Mouse (Mus musculus) forebrain, embryonic 15.5 days (tissue): Measurements from ENCODE around the gene Acot5. TPM values are rescaled to one million over a fixed set of nuclear protein-coding genes. Genes with fewer than 3 reads are reported as not detected.
"Not testable (repeated sequence)": the region's sequence is repeated elsewhere in the genome, so short reads cannot be mapped to it uniquely, and the experiment has no call there.

Experiments
- ATAC-seq: fragments of 200-750 bp; cut with Nextera tagmentation; replicated peaks from 2 replicates; pipeline ENCODE4 v1.8.0; 2017; ENCODE audit warnings: mild to moderate bottlenecking, moderate TSS enrichment, moderate library complexity
- H3K27ac ChIP-seq: fragments of 300-500 bp; sonication (generic); replicated peaks from 2 replicates; pipeline ENCODE4 v1.5.1; 2015; ENCODE audit warnings: mild to moderate bottlenecking, inconsistent platforms
- H3K27me3 ChIP-seq: fragments of 300-500 bp; sonication (generic); 2 replicates; pipeline ENCODE4 v1.6.1; 2015; ENCODE audit warnings: inconsistent platforms
- H3K36me3 ChIP-seq: fragments of 300-500 bp; sonication (generic); 2 replicates; pipeline ENCODE4 v1.6.1; 2015; ENCODE audit warnings: mild to moderate bottlenecking, inconsistent platforms
- H3K4me1 ChIP-seq: fragments of 300-500 bp; sonication (generic); 2 replicates; pipeline ENCODE4 v1.6.1; 2015; ENCODE audit warnings: inconsistent platforms
- H3K4me2 ChIP-seq: fragments of 300-500 bp; sonication (generic); replicated peaks from 2 replicates; pipeline ENCODE4 v1.6.1; 2015; ENCODE audit warnings: mild to moderate bottlenecking, inconsistent platforms
- H3K4me3 ChIP-seq: fragments of 300-500 bp; sonication (generic); 2 replicates; pipeline ENCODE4 v1.5.1; 2015; ENCODE audit warnings: mild to moderate bottlenecking, inconsistent platforms
- H3K9ac ChIP-seq: fragments of 300-500 bp; sonication (generic); replicated peaks from 2 replicates; pipeline ENCODE4 v1.6.1; 2015; ENCODE audit warnings: mild to moderate bottlenecking, inconsistent platforms
- H3K9me3 ChIP-seq: fragments of 300-500 bp; sonication (generic); 2 replicates; pipeline ENCODE4 v1.6.1; 2016; ENCODE audit warnings: inconsistent platforms
- WGBS: fragments of 180-500 bp; shearing (Covaris S2); methylation state at CpG from one replicate; pipeline ENCODE4 v1.1.7; 2015; ENCODE audit warnings: mixed read lengths; 5-methylcytosine and 5-hydroxymethylcytosine counted together
- polyA plus RNA-seq: library from polyadenylated mRNA; unstranded; fragments of >200 nt; fragmentation: Nextera tagmentation; extraction: Ambion mirVana; gene quantifications from 2 replicates; pipeline ENCODE4 v1.2.1, GENCODE M21; 2015

The Acot5 gene
- polyA plus RNA-seq, 1 experiment from 2014 or later, result 0.32 TPM

DNA sequence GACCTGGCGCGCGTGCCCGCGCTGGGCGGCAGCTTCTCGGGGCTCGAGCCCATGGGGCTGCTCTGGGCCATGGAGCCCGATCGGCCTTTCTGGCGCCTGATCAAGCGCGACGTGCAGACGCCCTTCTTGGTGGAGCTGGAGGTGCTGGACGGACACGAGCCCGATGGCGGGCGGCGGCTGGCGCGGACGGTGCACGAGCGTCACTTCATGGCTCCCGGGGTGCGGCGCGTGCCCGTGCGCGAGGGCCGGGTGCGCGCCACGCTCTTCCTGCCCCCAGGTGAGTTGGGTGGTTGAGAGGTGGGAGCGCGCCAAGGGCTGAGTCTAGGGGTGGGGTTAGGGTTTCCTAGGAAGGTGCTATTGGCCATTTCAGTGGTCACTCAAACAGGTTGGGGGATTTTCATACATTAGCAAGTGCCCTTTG lies 30.4 kb upstream of the Acot5 start, which contains the start of gene Gm49366:
TSS of gene Gm49366 (plus strand) at position 245 of the 421 bp plus-strand sequence.
- Histone ChIP-seq H3K4me3 (peak within 1 kb of the TSS; percentile 45), H3K4me2 (peak within 1 kb of the TSS; percentile 64), H3K9ac (peak within 1 kb of the TSS; percentile 48)
- not testable (repeated sequence) for ATAC-seq, H3K27me3 ChIP-seq, H3K4me1 ChIP-seq, H3K27ac ChIP-seq, H3K9me3 ChIP-seq, H3K36me3 ChIP-seq
- 2% methylated on average over 36 of the region's 39 CpGs for WGBS

DNA sequence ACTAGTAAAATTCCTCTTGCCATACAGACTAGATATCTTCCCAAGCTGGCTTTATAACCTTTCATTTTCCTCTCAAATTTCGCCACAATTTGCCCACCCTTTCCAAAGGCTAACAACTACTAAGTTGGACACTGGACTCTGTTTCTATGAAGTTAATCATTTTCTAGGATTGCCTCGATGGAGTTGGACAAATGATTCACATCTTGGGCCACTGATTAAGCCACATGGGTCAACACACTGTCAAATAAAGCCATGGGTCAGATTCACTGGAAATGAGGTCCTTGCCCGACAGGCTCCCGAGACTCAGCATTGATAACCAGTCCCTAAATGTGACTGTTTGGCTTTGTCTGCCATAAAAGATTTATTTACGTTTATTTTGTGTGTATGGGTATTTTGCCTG lies 26.9 kb upstream of the Acot5 start:
- ATAC-seq, result no peak
- 90% methylated on average over 5 of the region's 5 CpGs for WGBS

DNA sequence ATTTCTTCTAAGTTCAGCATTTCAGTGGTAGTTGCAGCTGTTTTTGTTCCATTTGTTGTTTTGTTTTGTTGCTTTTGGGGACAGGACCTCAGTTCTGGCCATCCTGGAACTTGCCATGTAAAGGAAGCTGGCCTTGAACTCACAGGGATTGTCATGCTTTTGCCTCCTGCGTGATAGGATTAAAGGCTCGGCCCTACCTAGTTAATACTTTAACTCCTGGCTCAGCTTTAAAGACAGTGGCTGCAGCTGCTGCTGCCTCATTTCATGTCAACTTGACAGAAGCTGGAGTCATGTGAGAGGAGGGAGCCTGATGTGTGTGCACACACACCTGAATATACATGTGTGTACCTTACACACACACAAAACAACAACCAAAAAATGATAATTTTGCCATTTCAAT lies 25.1 kb upstream of the Acot5 start:
- Histone ChIP-seq H3K27ac (no peak overlapping the region), H3K4me1 (no peaks in the 10 kb centered on the region), H3K36me3 (no peaks in the 10 kb centered on the region), H3K9me3 (0 out of 2 replicates have a peak, but pooled peaks cover 4% of the 10 kb centered on the region), H3K9ac (no peak overlapping the region), H3K27me3 (no peaks in the 10 kb centered on the region), H3K4me3 (no peak overlapping the region), H3K4me2 (no peak overlapping the region)
- no peak for ATAC-seq
- WGBS, result 74% methylated on average over 2 of the region's 2 CpGs

More for the DNA sequence above, 26.9 kb upstream of the Acot5 start:
- H3K4me3 ChIP-seq, result no peak overlapping the region
- H3K4me1 ChIP-seq, result no peaks in the 10 kb centered on the region
- no peaks in the 10 kb centered on the region for H3K27me3 ChIP-seq
- 0 out of 2 replicates have a peak, but pooled peaks cover 4% of the 10 kb centered on the region for H3K9me3 ChIP-seq
- no peaks in the 10 kb centered on the region for H3K36me3 ChIP-seq
- no peak overlapping the region for H3K27ac ChIP-seq
- no peak overlapping the region for H3K9ac ChIP-seq
- H3K4me2 ChIP-seq, result no peak overlapping the region

DNA sequence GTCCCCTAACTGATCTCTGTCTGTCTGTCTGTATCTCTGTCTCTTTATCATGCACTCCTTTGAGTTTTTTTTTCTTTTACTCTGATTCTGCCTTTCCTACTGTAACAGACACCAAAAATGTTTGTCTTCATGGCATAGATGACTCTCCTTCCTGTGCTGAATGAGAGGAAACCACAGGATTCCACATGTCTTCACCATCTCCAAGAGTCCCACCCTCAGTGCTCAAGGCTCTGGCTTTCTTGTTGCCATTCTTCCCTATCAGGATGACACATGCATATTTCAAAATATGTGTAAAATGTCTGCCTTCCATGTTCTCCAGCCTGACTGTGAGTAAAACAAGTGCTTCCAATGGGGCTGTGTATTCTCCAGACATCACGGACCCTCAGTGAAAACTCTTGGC lies 22.2 kb upstream of the Acot5 start:
- H3K4me2 ChIP-seq, result no peak overlapping the region

DNA sequence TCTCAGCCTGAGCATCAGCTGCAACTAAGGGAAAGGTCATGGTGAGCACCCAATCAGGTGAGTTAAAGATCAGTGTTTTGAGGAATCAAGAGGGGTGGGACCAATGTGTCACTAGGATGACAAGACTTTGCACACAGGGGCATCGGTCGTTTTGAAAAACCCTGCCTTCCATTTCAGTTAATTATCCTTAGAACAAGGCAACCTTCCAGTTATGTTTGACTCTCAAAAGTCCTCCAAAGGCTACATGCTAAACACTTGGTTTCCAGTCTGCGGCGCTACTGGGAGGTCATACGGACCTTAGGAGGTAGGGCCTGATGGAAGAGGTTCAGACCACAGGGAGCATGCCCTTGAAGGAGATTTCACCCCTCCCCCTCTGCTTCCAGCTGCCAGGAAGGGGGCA lies 18.4 kb upstream of the Acot5 start:
- not testable (repeated sequence) for H3K4me3 ChIP-seq, H3K9ac ChIP-seq, H3K4me1 ChIP-seq, H3K9me3 ChIP-seq, ATAC-seq, H3K36me3 ChIP-seq, H3K4me2 ChIP-seq, H3K27ac ChIP-seq
- peaks cover 14% of the 10 kb centered on the region; the same call in 1 of the 2 replicates for H3K27me3 ChIP-seq
- 84% methylated on average over 5 of the region's 5 CpGs for WGBS

More for the DNA sequence above, 22.2 kb upstream of the Acot5 start:
- H3K27me3 ChIP-seq, result peaks cover under 1% of the 10 kb centered on the region; the same call in 1 of the 2 replicates
- ATAC-seq, result no peak
- H3K4me3 ChIP-seq, result no peak overlapping the region
- H3K9ac ChIP-seq, result no peak overlapping the region
- no peaks in the 10 kb centered on the region for H3K9me3 ChIP-seq
- no peak overlapping the region for H3K27ac ChIP-seq
- 90% methylated on average over 1 of the region's 1 CpGs for WGBS
- H3K36me3 ChIP-seq, result no peaks in the 10 kb centered on the region
- H3K4me1 ChIP-seq, result no peaks in the 10 kb centered on the region

DNA sequence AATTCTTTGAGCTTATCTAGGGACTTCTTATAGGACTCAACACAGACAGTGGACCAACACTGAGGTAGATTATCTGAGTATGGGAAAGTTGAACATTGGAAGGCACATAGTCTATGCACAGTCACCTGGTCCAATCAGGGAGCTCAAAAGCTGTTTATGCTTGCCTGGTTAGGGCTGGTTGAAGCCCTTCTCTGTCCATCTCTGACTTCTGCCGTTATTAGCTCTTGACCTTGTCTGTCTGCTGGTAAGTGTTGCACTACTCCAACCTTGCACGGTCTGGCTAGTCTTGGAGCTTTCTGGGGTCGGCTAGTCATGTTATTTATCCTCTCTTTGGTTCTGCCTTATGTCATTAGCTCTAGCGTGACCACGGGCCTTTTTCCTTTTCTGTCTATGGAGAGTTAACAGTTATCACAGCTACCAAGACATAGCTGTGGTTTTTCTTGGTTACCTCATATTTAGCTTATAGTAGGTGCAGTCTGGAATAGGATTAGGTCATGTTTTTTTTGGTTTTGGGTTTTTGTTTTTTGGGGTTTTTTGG lies 17.1 kb upstream of the Acot5 start, which contains the start of gene Acot3:
TSS of gene Acot3 (plus strand) at position 208 of the 538 bp plus-strand sequence.
- Histone ChIP-seq H3K4me3 (peak within 1 kb of the TSS; percentile 46), H3K9ac (no peak within 1 kb of the TSS), H3K27me3 (peaks cover 14% of the 10 kb centered on the region; the same call in 1 of the 2 replicates), H3K9me3 (no peaks in the 10 kb centered on the region), H3K27ac (no peak within 1 kb of the TSS), H3K4me1 (peaks cover 6% of the 10 kb centered on the region), H3K36me3 (no peaks in the 10 kb centered on the region), H3K4me2 (peak within 1 kb of the TSS; percentile 73; the same call in 1 of the 2 replicates)
- ATAC-seq, result no peak
- 88% methylated on average over 5 of the region's 5 CpGs for WGBS

DNA sequence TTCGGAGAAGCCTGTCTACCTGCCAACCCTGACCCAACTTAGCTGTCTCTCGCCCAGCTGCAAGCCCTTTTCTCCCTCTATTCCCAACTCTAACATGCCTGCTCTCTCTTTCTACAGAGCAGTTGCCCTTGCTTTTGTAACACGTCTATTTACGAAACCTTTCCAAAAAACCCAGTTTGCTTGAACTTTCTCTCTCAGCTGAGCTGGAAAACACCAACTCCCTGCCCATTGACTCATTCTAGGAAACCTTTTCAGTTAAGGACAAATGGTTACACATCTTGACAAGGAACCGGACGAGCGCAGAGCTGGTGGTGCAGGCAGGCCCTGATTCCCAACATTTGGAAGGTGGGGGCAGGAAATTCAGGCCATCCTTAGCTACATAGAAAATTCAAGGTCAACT lies 16.5 kb upstream of the Acot5 start:
- H3K4me1 ChIP-seq, result peaks cover 6% of the 10 kb centered on the region
- H3K9ac ChIP-seq, result no peak overlapping the region
- no peak overlapping the region for H3K27ac ChIP-seq
- H3K9me3 ChIP-seq, result no peaks in the 10 kb centered on the region
- ATAC-seq, result no peak
- no peak overlapping the region for H3K4me2 ChIP-seq
- WGBS, result 86% methylated on average over 7 of the region's 7 CpGs
- H3K36me3 ChIP-seq, result no peaks in the 10 kb centered on the region
- peaks cover 14% of the 10 kb centered on the region; the same call in 1 of the 2 replicates for H3K27me3 ChIP-seq
- H3K4me3 ChIP-seq, result no peak overlapping the region

DNA sequence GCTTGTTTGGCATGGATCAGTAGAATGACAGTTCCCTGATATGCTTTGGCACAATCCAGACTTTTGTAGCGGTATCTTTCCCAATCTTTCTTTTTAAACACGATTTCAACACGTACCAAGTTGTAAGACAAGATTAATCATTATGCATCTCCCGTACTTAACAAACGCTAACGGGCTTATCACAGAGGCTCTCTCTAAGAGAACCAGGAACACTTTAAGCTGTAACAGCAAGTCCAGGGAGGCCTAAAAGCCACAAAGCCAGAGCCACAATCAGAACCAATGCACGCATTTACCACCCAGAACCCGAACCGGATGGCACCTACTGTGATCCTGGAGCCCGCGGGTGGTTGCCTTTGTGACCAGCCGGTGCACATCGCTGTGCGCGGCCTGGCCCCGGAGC lies 16.0 kb upstream of the Acot5 start:
- peak overlapping the region; percentile 73 for H3K4me2 ChIP-seq
- H3K9ac ChIP-seq, result peak overlapping the region; percentile 39
- H3K4me3 ChIP-seq, result peak overlapping the region; percentile 46
- H3K27me3 ChIP-seq, result peaks cover 14% of the 10 kb centered on the region; the same call in 1 of the 2 replicates
- no peaks in the 10 kb centered on the region for H3K9me3 ChIP-seq
- peaks cover 6% of the 10 kb centered on the region for H3K4me1 ChIP-seq
- H3K36me3 ChIP-seq, result no peaks in the 10 kb centered on the region
- ATAC-seq, result no peak; the same call in 1 of the 2 replicates
- no peak overlapping the region for H3K27ac ChIP-seq
- WGBS, result 8% methylated on average over 16 of the region's 16 CpGs

DNA sequence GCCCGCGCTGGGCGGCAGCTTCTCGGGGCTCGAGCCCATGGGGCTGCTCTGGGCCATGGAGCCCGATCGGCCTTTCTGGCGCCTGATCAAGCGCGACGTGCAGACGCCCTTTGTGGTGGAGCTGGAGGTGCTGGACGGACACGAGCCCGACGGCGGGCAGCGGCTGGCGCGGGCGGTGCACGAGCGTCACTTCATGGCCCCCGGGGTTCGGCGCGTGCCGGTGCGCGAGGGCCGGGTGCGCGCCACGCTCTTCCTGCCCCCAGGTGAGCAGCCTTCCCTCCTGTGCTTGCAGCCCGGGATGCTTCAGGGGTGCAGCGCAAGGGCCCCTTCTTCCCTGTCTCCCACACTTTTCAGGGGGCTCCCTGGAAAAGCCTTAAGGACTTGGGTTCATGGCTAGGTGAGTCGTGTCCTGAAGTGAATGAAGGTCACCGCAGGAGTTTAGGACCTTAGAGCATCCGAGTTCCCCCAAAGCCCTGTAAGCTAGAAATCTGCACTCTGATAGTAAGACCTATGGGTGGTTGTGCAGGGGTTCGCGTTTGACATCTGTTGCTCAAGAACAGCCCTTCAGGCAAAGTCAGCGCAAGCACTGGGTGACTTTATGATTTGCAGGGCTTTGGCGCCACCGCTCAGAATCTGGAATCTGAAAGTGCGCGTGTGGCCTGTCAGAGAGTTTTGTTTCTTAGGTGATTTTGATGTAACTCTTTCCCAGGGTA lies 15.3 kb upstream of the Acot5 start:
- ATAC-seq, result no peak
- WGBS, result 3% methylated on average over 41 of the region's 46 CpGs
- no peak overlapping the region for H3K27ac ChIP-seq

DNA sequence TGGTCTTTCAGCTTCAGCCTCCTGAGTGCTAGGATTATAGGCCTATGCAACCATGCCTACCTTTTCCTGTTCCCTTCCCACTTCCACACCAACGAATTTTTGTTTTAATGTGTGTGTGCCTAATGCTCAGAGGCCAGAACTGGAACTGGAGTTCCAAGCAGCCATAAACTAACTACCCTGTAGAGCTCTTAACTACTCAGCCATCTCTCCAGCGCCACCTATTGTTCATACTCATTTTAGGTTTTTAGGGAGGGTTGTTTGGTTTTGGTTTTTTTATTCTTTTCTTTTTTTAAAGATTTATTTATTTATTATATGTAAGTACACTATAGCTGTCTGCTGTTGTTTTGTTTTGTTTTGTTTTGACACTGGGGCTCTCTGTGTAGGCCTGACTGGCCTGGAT lies 8.2 kb upstream of the Acot5 start:
- no peak overlapping the region for H3K4me3 ChIP-seq
- 33% methylated on average over 2 of the region's 2 CpGs for WGBS
- ATAC-seq, result no peak

More for the DNA sequence above, 15.3 kb upstream of the Acot5 start:
- peak overlapping the region; percentile 73 for H3K4me2 ChIP-seq
- peaks cover 6% of the 10 kb centered on the region for H3K4me1 ChIP-seq
- H3K4me3 ChIP-seq, result peak overlapping the region; percentile 46
- H3K36me3 ChIP-seq, result no peaks in the 10 kb centered on the region
- peaks cover 14% of the 10 kb centered on the region; the same call in 1 of the 2 replicates for H3K27me3 ChIP-seq
- H3K9ac ChIP-seq, result peak overlapping the region; percentile 39
- no peaks in the 10 kb centered on the region for H3K9me3 ChIP-seq

DNA sequence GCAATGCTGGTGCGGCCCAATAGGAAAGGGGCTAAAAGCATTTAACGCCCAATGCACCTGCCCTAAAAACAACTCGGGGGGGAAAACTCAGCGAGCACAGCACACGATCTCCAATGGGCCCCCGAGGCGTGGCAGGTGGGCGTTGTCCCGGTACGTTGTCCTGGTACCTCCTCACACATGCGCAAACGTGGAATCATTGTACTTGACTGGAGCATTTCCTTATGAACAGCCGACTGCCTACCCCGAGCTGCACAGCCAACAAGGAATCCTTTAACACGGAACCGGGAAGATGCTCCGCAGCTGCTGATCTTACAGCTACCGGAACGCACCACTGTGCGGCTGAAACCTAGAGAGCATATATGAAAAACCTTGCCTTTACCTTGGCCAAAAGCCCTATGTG lies 6.8 kb upstream of the Acot5 start:
- Histone ChIP-seq H3K9me3 (0 out of 2 replicates have a peak, but pooled peaks cover 3% of the 10 kb centered on the region), H3K36me3 (no peaks in the 10 kb centered on the region), H3K27me3 (no peaks in the 10 kb centered on the region), H3K27ac (no peak overlapping the region), H3K4me3 (no peak overlapping the region), H3K9ac (no peak overlapping the region), H3K4me1 (no peaks in the 10 kb centered on the region), H3K4me2 (no peak overlapping the region)
- ATAC-seq, result no peak
- 94% methylated on average over 20 of the region's 20 CpGs for WGBS

More for the DNA sequence above, 8.2 kb upstream of the Acot5 start:
- no peak overlapping the region for H3K4me2 ChIP-seq
- no peak overlapping the region for H3K9ac ChIP-seq
- H3K27me3 ChIP-seq, result no peaks in the 10 kb centered on the region
- no peaks in the 10 kb centered on the region for H3K4me1 ChIP-seq
- H3K27ac ChIP-seq, result no peak overlapping the region
- 0 out of 2 replicates have a peak, but pooled peaks cover 3% of the 10 kb centered on the region for H3K9me3 ChIP-seq
- no peaks in the 10 kb centered on the region for H3K36me3 ChIP-seq

DNA sequence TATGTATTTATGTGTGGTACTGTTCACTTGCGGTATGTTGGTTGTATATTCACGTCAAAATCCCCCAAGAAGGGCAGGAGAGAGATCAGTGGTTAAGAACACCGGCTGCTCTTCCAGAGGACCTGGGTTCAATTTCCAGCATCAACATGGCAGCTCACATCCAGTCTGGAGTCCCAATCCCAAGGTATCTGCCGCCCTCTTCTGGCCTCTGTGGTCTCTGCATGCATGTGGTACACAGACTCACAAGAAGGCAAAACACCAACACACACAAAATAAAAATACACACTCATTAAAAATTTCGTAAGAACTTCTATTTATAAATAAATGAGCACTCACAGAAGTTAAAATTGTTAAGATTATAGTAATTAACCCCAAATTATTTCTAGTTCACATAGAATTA lies 5.9 kb upstream of the Acot5 start:
- H3K9me3 ChIP-seq, result 0 out of 2 replicates have a peak, but pooled peaks cover 3% of the 10 kb centered on the region
- no peaks in the 10 kb centered on the region for H3K36me3 ChIP-seq
- no peak overlapping the region for H3K4me3 ChIP-seq
- no peaks in the 10 kb centered on the region for H3K4me1 ChIP-seq
- no peak overlapping the region for H3K27ac ChIP-seq
- WGBS, result 76% methylated on average over 5 of the region's 5 CpGs
- no peak overlapping the region for H3K9ac ChIP-seq
- H3K27me3 ChIP-seq, result peaks cover 5% of the 10 kb centered on the region; the same call in 1 of the 2 replicates
- no peak for ATAC-seq
- H3K4me2 ChIP-seq, result no peak overlapping the region
